ENCODE assay signal across 30 mouse cellular contexts in genomic region chr16:91829121-91829520, GRCm38 (mm10).
DNase-seq lines count a peak whose midpoint lies in the region; ATAC-seq and TF ChIP-seq lines count a peak whose summit lies in the region.
"Had no signal": no experiment of that assay in that cellular context is flagged by ENCODE, and none has a peak within 500 bp of the region (broad histone marks: within the 10 kb centered on the region; RNA-seq: fewer than 3 reads in every experiment).

No protein-coding gene starts in this region.

- no peaks in the 10 kb centered on the region for H3K9me3 ChIP-seq in intestine, embryonic 16.5 days (ENCODE audit: control insufficient read depth, low read length)
- H3K9me3 ChIP-seq in intestine, postnatal 0 days (ENCODE audit: control insufficient read depth) = no peaks in the 10 kb centered on the region
- H3K9me3 ChIP-seq in neural tube, embryonic 11.5 days (ENCODE audit: control insufficient read depth, low read length) = no peaks in the 10 kb centered on the region
- H3K9me3 ChIP-seq: embryonic facial prominence, embryonic 13.5 days; forebrain, embryonic 13.5 days; G1E; hindbrain, embryonic 10.5 days; liver, embryonic 13.5 days; midbrain, embryonic 12.5 days had no signal

- no peaks in the 10 kb centered on the region for H3K27me3 ChIP-seq in intestine, embryonic 16.5 days (replicated peaks; ENCODE audit: control insufficient read depth, insufficient read depth, low read length)
- no peaks in the 10 kb centered on the region for H3K27me3 ChIP-seq in intestine, postnatal 0 days (replicated peaks; ENCODE audit: control insufficient read depth, insufficient read depth, low read length)
- H3K27me3 ChIP-seq in neural tube, embryonic 11.5 days (ENCODE audit: control insufficient read depth, insufficient read depth, low read length) = no peaks in the 10 kb centered on the region
- H3K27me3 ChIP-seq: embryonic facial prominence, embryonic 13.5 days; forebrain, embryonic 13.5 days; midbrain, embryonic 12.5 days; Patski had no signal

- no peak for ATAC-seq in intestine, embryonic 16.5 days
- ATAC-seq in intestine, postnatal 0 days = no peak
- no peak for ATAC-seq in neural tube, embryonic 11.5 days (ENCODE audit: insufficient read depth, low FRiP score, low TSS enrichment)
- ATAC-seq: forebrain, embryonic 13.5 days; Patski had no signal

- peak; percentile 90 for DNase-seq in heart, adult 11 months
- DNase-seq in heart, adult 8-10 months (ENCODE audit: low spot score) = no peak
- no peak for DNase-seq in neural tube, embryonic 11.5 days (ENCODE audit: low spot score)
- no peak for DNase-seq in neural tube, embryonic 10.5 days (ENCODE audit: extremely low spot score, low spot score)
- no peak for DNase-seq in ovary, postnatal 14 days (ENCODE audit: low spot score)
- DNase-seq: adrenal gland, postnatal 14 days; cerebellum, adult 18-20 months; cerebellum, postnatal 10 days; gastrocnemius, postnatal 10 days; kidney, adult 8-10 months; kidney, postnatal 4 days; layer of hippocampus, postnatal 36 days; left cerebral cortex, postnatal 4 days; liver, embryonic 13.5 days; lung, adult 2 months; right cerebral cortex, adult 18-20 months; spleen, adult 18-20 months; thymus, postnatal 25 days had no signal

- H3K4me2 ChIP-seq in intestine, embryonic 16.5 days (ENCODE audit: low read depth, low read length) = no peak overlapping the region
- H3K4me2 ChIP-seq in intestine, postnatal 0 days (replicated peaks; ENCODE audit: low read depth) = no peak overlapping the region
- H3K4me2 ChIP-seq in neural tube, embryonic 11.5 days (ENCODE audit: low read depth) = no peak overlapping the region
- H3K4me2 ChIP-seq: embryonic facial prominence, embryonic 13.5 days; forebrain, embryonic 13.5 days; heart, embryonic 11.5 days; liver, embryonic 13.5 days; midbrain, embryonic 12.5 days had no signal

- H3K27ac ChIP-seq in intestine, embryonic 16.5 days (ENCODE audit: low read length) = no peak overlapping the region
- H3K27ac ChIP-seq in intestine, postnatal 0 days (ENCODE audit: low read depth, low read length) = no peak overlapping the region
- 0 out of 2 replicates have a peak overlapping the region, but pooled peaks have one; percentile 23 for H3K27ac ChIP-seq in neural tube, embryonic 11.5 days (ENCODE audit: low read depth, low read length)
- H3K27ac ChIP-seq: embryonic facial prominence, embryonic 13.5 days; forebrain, embryonic 13.5 days; kidney, postnatal 0 days had no signal

- 72% methylated on average over 5 of the region's 5 CpGs for WGBS in intestine, embryonic 16.5 days
- WGBS in intestine, postnatal 0 days = 67% methylated on average over 5 of the region's 5 CpGs
- WGBS in neural tube, embryonic 11.5 days = 81% methylated on average over 5 of the region's 5 CpGs

- TF ChIP-seq CTCF in intestine, postnatal 0 days (IDR thresholded peaks at IDR 0.05; ENCODE audit: low read depth) = no peak

- no peak overlapping the region for H3K4me3 ChIP-seq in intestine, embryonic 16.5 days (ENCODE audit: low read length)
- H3K4me3 ChIP-seq in intestine, postnatal 0 days (ENCODE audit: low read depth, low read length) = no peak overlapping the region
- no peak overlapping the region for H3K4me3 ChIP-seq in neural tube, embryonic 11.5 days (ENCODE audit: low read depth, low read length)
- H3K4me3 ChIP-seq: embryonic facial prominence, embryonic 13.5 days; forebrain, embryonic 13.5 days; hindbrain, embryonic 10.5 days; liver, embryonic 13.5 days; megakaryocyte, embryonic 14.5 days; midbrain, embryonic 12.5 days; myocyte had no signal

- H3K9ac ChIP-seq in intestine, embryonic 16.5 days (ENCODE audit: low read depth, low read length) = 0 out of 2 replicates have a peak overlapping the region, but pooled peaks have one; percentile 5
- no peak overlapping the region for H3K9ac ChIP-seq in intestine, postnatal 0 days (ENCODE audit: low read depth, low read length)
- H3K9ac ChIP-seq in neural tube, embryonic 11.5 days (ENCODE audit: low read length) = no peak overlapping the region
- H3K9ac ChIP-seq: embryonic facial prominence, embryonic 13.5 days; forebrain, embryonic 13.5 days; liver, embryonic 13.5 days; midbrain, embryonic 12.5 days had no signal

- H3K4me1 ChIP-seq in intestine, embryonic 16.5 days (ENCODE audit: control insufficient read depth, insufficient read depth, low read length) = peaks cover 16% of the 10 kb centered on the region
- H3K4me1 ChIP-seq in intestine, postnatal 0 days (replicated peaks; ENCODE audit: control insufficient read depth, insufficient read depth, low read length) = peaks cover 5% of the 10 kb centered on the region; the same call in 1 of the 2 replicates
- H3K4me1 ChIP-seq in neural tube, embryonic 11.5 days (ENCODE audit: control insufficient read depth, insufficient read depth, low read length) = peaks cover 6% of the 10 kb centered on the region

- no peaks in the 10 kb centered on the region for H3K36me3 ChIP-seq in intestine, embryonic 16.5 days (ENCODE audit: control insufficient read depth, insufficient read depth, low read length)
- peaks cover 14% of the 10 kb centered on the region for H3K36me3 ChIP-seq in intestine, postnatal 0 days (ENCODE audit: control insufficient read depth, insufficient read depth)
- H3K36me3 ChIP-seq in neural tube, embryonic 11.5 days (ENCODE audit: control insufficient read depth, insufficient read depth, low read length) = 0 out of 2 replicates have a peak, but pooled peaks cover 5% of the 10 kb centered on the region
